Mouse (Mus musculus): Measurements from ENCODE around the gene Gria2.

The Gria2 gene

GRCm38 (mm10) chr3:80775971-80776370 lies 26.7 kb downstream of the Gria2 start:
- CTCF ChIA-PET: no interaction called here

- CTCF ChIA-PET: interaction anchor here (0.5 kb wide), 1 partner anchor 23 kb away, joined by 6 read pairs; no protein-coding TSS in a partner anchor
Measured at GRCm38 (mm10) chr3:80774005-80774764, 28.4 kb downstream of the Gria2 start.

GRCm38 (mm10) chr3:80773232-80773631 lies 29.4 kb downstream of the Gria2 start:
- CTCF ChIA-PET: interaction anchor here (0.5 kb wide), 1 partner anchor 24 kb away, joined by 6 read pairs; no protein-coding TSS in a partner anchor

- CTCF ChIA-PET: no interaction called here
Measured at GRCm38 (mm10) chr3:80769506-80770235, 33.0 kb downstream of the Gria2 start.

- CTCF ChIA-PET: no interaction called here
Measured at GRCm38 (mm10) chr3:80758955-80759354, 43.7 kb downstream of the Gria2 start.

- CTCF ChIA-PET: no interaction called here
Measured at GRCm38 (mm10) chr3:80758363-80758762, 44.3 kb downstream of the Gria2 start.

- CTCF ChIA-PET: no interaction called here
Measured at GRCm38 (mm10) chr3:80750786-80751185, 51.8 kb downstream of the Gria2 start.

GRCm38 (mm10) chr3:80725205-80725604 lies 77.4 kb downstream of the Gria2 start:
- CTCF ChIA-PET: no interaction called here

- CTCF ChIA-PET: no interaction called here
Measured at GRCm38 (mm10) chr3:80713123-80713522, 89.5 kb downstream of the Gria2 start.

- CTCF ChIA-PET: no interaction called here
Measured at GRCm38 (mm10) chr3:80708992-80709391, 93.6 kb downstream of the Gria2 start.

GRCm38 (mm10) chr3:80702173-80702572 lies 100.5 kb downstream of the Gria2 start:
- CTCF ChIA-PET: no interaction called here

- CTCF ChIA-PET: no interaction called here
Measured at GRCm38 (mm10) chr3:80697523-80697922, 105.1 kb downstream of the Gria2 start.

GRCm38 (mm10) chr3:80694965-80695364 lies 107.7 kb downstream of the Gria2 start:
- CTCF ChIA-PET: no interaction called here

GRCm38 (mm10) chr3:80665105-80665504 lies 137.5 kb downstream of the Gria2 start:
- CTCF ChIA-PET: interaction anchor here (0.9 kb wide), 1 partner anchor 154 kb away, joined by 4 read pairs; no protein-coding TSS in a partner anchor

GRCm38 (mm10) chr3:80663293-80663692 lies 139.3 kb downstream of the Gria2 start:
- CTCF ChIA-PET: no interaction called here

GRCm38 (mm10) chr3:80661838-80662237 lies 140.8 kb downstream of the Gria2 start:
- CTCF ChIA-PET: no interaction called here

GRCm38 (mm10) chr3:80652213-80652612 lies 150.4 kb downstream of the Gria2 start:
- CTCF ChIA-PET: no interaction called here
